Mouse (Mus musculus): ENCODE measurements around the gene Becn1. TPM values are rescaled to one million over a fixed set of nuclear protein-coding genes. Genes with fewer than 3 reads are reported as not detected.
A peak's percentile ranks its signal among the peaks of the same experiment; 100 is the strongest.
"Not testable (repeated sequence)": the region's sequence is repeated elsewhere in the genome, so short reads cannot be mapped to it uniquely, and the experiment has no call there.

The Becn1 gene
- total and polyA plus RNA-seq, 2 experiments from 2014 or later: 95.3 to 145 TPM

DNA sequence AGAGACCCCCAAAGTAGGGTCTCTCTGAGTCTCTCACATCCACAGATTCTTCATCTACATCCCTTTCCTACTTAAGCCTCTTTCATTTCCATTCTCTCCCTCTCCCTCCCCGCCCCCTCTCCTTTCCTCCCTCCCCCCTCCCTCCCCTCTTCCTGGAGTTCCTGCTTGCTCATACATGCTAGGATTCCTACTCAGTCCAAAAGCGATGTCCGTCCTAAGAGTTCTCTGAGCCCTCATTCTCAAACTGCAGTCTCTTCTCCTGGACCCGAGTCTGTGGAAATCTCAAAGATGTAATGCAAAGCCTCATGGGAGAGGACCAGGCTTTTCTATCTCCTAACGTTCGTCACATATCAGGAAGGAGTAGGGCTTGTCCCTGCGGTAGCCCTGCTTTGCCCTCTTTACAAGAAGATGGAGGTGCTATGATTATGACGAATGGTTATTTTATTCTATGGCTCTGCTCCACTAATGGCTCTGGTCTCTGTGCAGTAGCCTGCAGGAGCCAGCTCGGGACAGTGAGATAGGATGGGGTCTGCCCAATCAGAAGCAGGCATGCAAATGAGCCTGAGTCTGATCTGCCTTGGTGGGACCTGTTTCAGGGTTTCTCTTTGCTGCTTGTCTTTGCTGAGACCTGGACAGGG lies 36.2 kb upstream of the Becn1 start:
- H3K4me3 ChIP-seq (ENCODE audit: low read length): peak overlapping the region; percentile 9
- H3K4me1 ChIP-seq (ENCODE audit: insufficient read depth, low read length): 0 out of 2 replicates have a peak, but pooled peaks cover 3% of the 10 kb centered on the region
- no peak overlapping the region for H3K9ac ChIP-seq (replicated peaks; ENCODE audit: low read length)
- WGBS: 2% methylated on average over 9 of the region's 9 CpGs
- H3K9me3 ChIP-seq (ENCODE audit: low read length): no peaks in the 10 kb centered on the region
- peak overlapping the region; percentile 47 for H3K4me2 ChIP-seq (ENCODE audit: low read depth, low read length)
- TF ChIP-seq CTCF (IDR thresholded peaks at IDR 0.05; ENCODE audit: low read depth): no peak
- H3K27me3 ChIP-seq (ENCODE audit: insufficient read depth, low read length): no peaks in the 10 kb centered on the region
- H3K27ac ChIP-seq: peak overlapping the region; percentile 8; the same call in 1 of the 2 replicates
- H3K36me3 ChIP-seq (ENCODE audit: insufficient read depth, low read length): no peaks in the 10 kb centered on the region
- DNase-seq (ENCODE audit: low spot score) (peak; percentile 67), ATAC-seq (peak; percentile 90)

- Histone ChIP-seq H3K4me2 (ENCODE audit: low read depth, low read length) (no peak overlapping the region), H3K9me3 (ENCODE audit: low read length) (no peaks in the 10 kb centered on the region), H3K27ac (no peak overlapping the region), H3K27me3 (ENCODE audit: insufficient read depth, low read length) (no peaks in the 10 kb centered on the region), H3K4me3 (ENCODE audit: low read length) (no peak overlapping the region), H3K36me3 (ENCODE audit: insufficient read depth, low read length) (no peaks in the 10 kb centered on the region), H3K9ac (replicated peaks; ENCODE audit: low read length) (no peak overlapping the region), H3K4me1 (ENCODE audit: insufficient read depth, low read length) (0 out of 2 replicates have a peak, but pooled peaks cover 3% of the 10 kb centered on the region)
- TF ChIP-seq CTCF (IDR thresholded peaks at IDR 0.05; ENCODE audit: low read depth): no peak
- DNase-seq (ENCODE audit: low spot score) (no peak), ATAC-seq (no peak)
- 87% methylated on average over 9 of the region's 9 CpGs for WGBS
Measured at GRCm38 (mm10) chr11:101335685-101336084, 33.6 kb upstream of the Becn1 start.

GRCm38 (mm10) chr11:101334516-101334915 lies 32.4 kb upstream of the Becn1 start:
- no peak for DNase-seq (ENCODE audit: low spot score)
- no peak for ATAC-seq
- Histone ChIP-seq H3K4me3 (ENCODE audit: low read length) (no peak overlapping the region), H3K9ac (replicated peaks; ENCODE audit: low read length) (no peak overlapping the region), H3K9me3 (ENCODE audit: low read length) (no peaks in the 10 kb centered on the region), H3K27ac (no peak overlapping the region), H3K27me3 (ENCODE audit: insufficient read depth, low read length) (no peaks in the 10 kb centered on the region), H3K4me2 (ENCODE audit: low read depth, low read length) (no peak overlapping the region), H3K4me1 (ENCODE audit: insufficient read depth, low read length) (0 out of 2 replicates have a peak, but pooled peaks cover 3% of the 10 kb centered on the region), H3K36me3 (ENCODE audit: insufficient read depth, low read length) (no peaks in the 10 kb centered on the region)
- TF ChIP-seq CTCF (IDR thresholded peaks at IDR 0.05; ENCODE audit: low read depth): no peak
- WGBS: 17% methylated on average over 6 of the region's 6 CpGs

DNA sequence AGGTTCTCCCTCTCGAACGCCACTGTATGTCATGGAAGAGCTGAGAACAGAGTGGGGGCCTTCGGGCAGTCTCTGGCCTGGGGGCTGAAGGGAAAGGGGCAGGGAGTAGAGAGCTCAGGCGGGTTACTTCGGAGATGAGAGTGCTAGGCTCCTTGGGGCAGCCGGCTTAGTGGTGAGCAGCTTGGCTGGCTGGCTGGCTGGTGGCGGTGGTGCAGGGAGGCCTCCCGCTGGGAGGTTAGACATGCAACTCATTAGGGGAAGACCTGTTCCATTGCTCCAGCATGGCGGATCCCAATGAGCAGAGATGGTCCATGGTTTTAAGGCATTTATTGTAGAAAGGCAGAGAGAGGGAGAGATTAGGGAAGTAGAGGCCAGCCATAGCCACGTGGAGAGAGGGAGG lies 31.9 kb upstream of the Becn1 start:
- 0 out of 2 replicates have a peak, but pooled peaks cover 3% of the 10 kb centered on the region for H3K4me1 ChIP-seq (ENCODE audit: insufficient read depth, low read length)
- TF ChIP-seq CTCF (IDR thresholded peaks at IDR 0.05; ENCODE audit: low read depth): no peak
- DNase-seq (ENCODE audit: low spot score) (no peak), ATAC-seq (no peak)
- no peak overlapping the region for H3K27ac ChIP-seq
- 24% methylated on average over 10 of the region's 10 CpGs for WGBS
- H3K27me3 ChIP-seq (ENCODE audit: insufficient read depth, low read length): no peaks in the 10 kb centered on the region
- H3K9ac ChIP-seq (replicated peaks; ENCODE audit: low read length): no peak overlapping the region
- no peaks in the 10 kb centered on the region for H3K36me3 ChIP-seq (ENCODE audit: insufficient read depth, low read length)
- H3K4me3 ChIP-seq (ENCODE audit: low read length): no peak overlapping the region
- H3K4me2 ChIP-seq (ENCODE audit: low read depth, low read length): no peak overlapping the region
- no peaks in the 10 kb centered on the region for H3K9me3 ChIP-seq (ENCODE audit: low read length)

GRCm38 (mm10) chr11:101332537-101332936 lies 30.5 kb upstream of the Becn1 start:
- Histone ChIP-seq H3K4me1 (ENCODE audit: insufficient read depth, low read length) (0 out of 2 replicates have a peak, but pooled peaks cover 3% of the 10 kb centered on the region), H3K9me3 (ENCODE audit: low read length) (no peaks in the 10 kb centered on the region), H3K27ac (no peak overlapping the region), H3K9ac (replicated peaks; ENCODE audit: low read length) (no peak overlapping the region), H3K4me2 (ENCODE audit: low read depth, low read length) (no peak overlapping the region), H3K36me3 (ENCODE audit: insufficient read depth, low read length) (no peaks in the 10 kb centered on the region), H3K27me3 (ENCODE audit: insufficient read depth, low read length) (no peaks in the 10 kb centered on the region), H3K4me3 (ENCODE audit: low read length) (no peak overlapping the region)
- TF ChIP-seq CTCF (IDR thresholded peaks at IDR 0.05; ENCODE audit: low read depth): no peak
- WGBS: 76% methylated on average over 3 of the region's 3 CpGs
- DNase-seq (ENCODE audit: low spot score) (no peak), ATAC-seq (no peak)

GRCm38 (mm10) chr11:101330961-101331360 lies 28.9 kb upstream of the Becn1 start:
- WGBS: 78% methylated on average over 6 of the region's 6 CpGs
- not testable (repeated sequence) for DNase-seq (ENCODE audit: low spot score); H3K27me3 ChIP-seq (ENCODE audit: insufficient read depth, low read length); H3K36me3 ChIP-seq (ENCODE audit: insufficient read depth, low read length); H3K9me3 ChIP-seq (ENCODE audit: low read length); H3K4me1 ChIP-seq (ENCODE audit: insufficient read depth, low read length); H3K4me3 ChIP-seq (ENCODE audit: low read length); H3K4me2 ChIP-seq (ENCODE audit: low read depth, low read length); H3K9ac ChIP-seq (replicated peaks; ENCODE audit: low read length); ATAC-seq; H3K27ac ChIP-seq

- H3K4me1 ChIP-seq (ENCODE audit: insufficient read depth, low read length): no peaks in the 10 kb centered on the region
- H3K4me2 ChIP-seq (ENCODE audit: low read depth, low read length): no peak within 1 kb of the TSS
- no peak for DNase-seq (ENCODE audit: low spot score)
- H3K36me3 ChIP-seq (ENCODE audit: insufficient read depth, low read length): 0 out of 2 replicates have a peak, but pooled peaks cover 4% of the 10 kb centered on the region
- no peak within 1 kb of the TSS for H3K27ac ChIP-seq
- H3K9ac ChIP-seq (replicated peaks; ENCODE audit: low read length): no peak within 1 kb of the TSS
- no peak for ATAC-seq
- H3K9me3 ChIP-seq (ENCODE audit: low read length): no peaks in the 10 kb centered on the region
- H3K4me3 ChIP-seq (ENCODE audit: low read length): no peak within 1 kb of the TSS
- H3K27me3 ChIP-seq (ENCODE audit: insufficient read depth, low read length): no peaks in the 10 kb centered on the region
- TF ChIP-seq CTCF (IDR thresholded peaks at IDR 0.05; ENCODE audit: low read depth): no peak
- WGBS: 60% methylated on average over 7 of the region's 7 CpGs
Measured at GRCm38 (mm10) chr11:101330371-101330924, 28.4 kb upstream of the Becn1 start, which contains the start of gene Aoc3. TSS of gene Aoc3 (plus strand) at chr11:101330605.
